In genomic region chr19:45308676-45309275, GRCm38 (mm10) we compare ENCODE assay signal across 11 mouse cellular contexts. TPM values are rescaled to one million over a fixed set of nuclear protein-coding genes. Genes with fewer than 3 reads are reported as not detected.
DNase-seq lines count a peak whose midpoint lies in the region; ATAC-seq and TF ChIP-seq lines count a peak whose summit lies in the region.
"Had no signal": no experiment of that assay in that cellular context is flagged by ENCODE, and none has a peak within 500 bp of the region (broad histone marks: within the 10 kb centered on the region; RNA-seq: fewer than 3 reads in every experiment).

No protein-coding gene starts in this region.

- H3K36me3 ChIP-seq in kidney, embryonic 14.5 days (ENCODE audit: control insufficient read depth, insufficient read depth, low read length) = no peaks in the 10 kb centered on the region
- peaks cover 0 to 24% of the 10 kb centered on the region in 2 experiments; a peak in 2 of 4 replicates for H3K36me3 ChIP-seq in MEL (ENCODE audit: control insufficient read depth in 1 of 2, insufficient read depth in 2 of 2, low read length in 2 of 2)
- H3K36me3 ChIP-seq: embryonic facial prominence, embryonic 15.5 days had no signal

- ATAC-seq in kidney, embryonic 14.5 days (ENCODE audit: low FRiP score, low TSS enrichment) = no peak

- H3K9ac ChIP-seq in kidney, embryonic 14.5 days (ENCODE audit: low read depth, low read length) = no peak overlapping the region
- no peak overlapping the region for H3K9ac ChIP-seq in MEL (ENCODE audit: control insufficient read depth, low read depth, low read length, poor library complexity, severe bottlenecking)
- H3K9ac ChIP-seq: embryonic facial prominence, embryonic 15.5 days had no signal

- TF ChIP-seq RAD21 in MEL (IDR thresholded peaks at IDR 0.05; ENCODE audit: low read depth, low read length) = peak; percentile 24

- no peak for TF ChIP-seq EP300 in MEL (IDR thresholded peaks at IDR 0.05; ENCODE audit: low read depth in 1 of 2, low read length in 2 of 2)

- peak; percentile 31 to 47 (median 42); a peak in 5 of 6 replicates for TF ChIP-seq CTCF in MEL (IDR thresholded peaks at IDR 0.05 in 2 of 3, conservative IDR thresholded peaks at IDR 0.05 in 1 of 3; ENCODE audit: control insufficient read depth in 1 of 3, insufficient read depth in 1 of 3, low read depth in 2 of 3, low read length in 3 of 3, poor library complexity in 1 of 3, severe bottlenecking in 1 of 3)

- WGBS in kidney, embryonic 14.5 days = 51% methylated on average over 8 of the region's 8 CpGs

- DNase-seq in kidney, adult 18-20 months = peak; percentile 43
- peak; percentile 37 for DNase-seq in MEL (ENCODE audit: low read depth, low spot score)
- peak; percentile 13 for DNase-seq in c-Kit-positive CD71-positive TER-119-positive erythroid progenitor cells, embryonic 14.5 days (ENCODE audit: low spot score)
- DNase-seq in lung, postnatal 10 days = peak; percentile 45
- DNase-seq in cerebellum, adult 11 months = no peak
- DNase-seq in natural killer cell, adult 2 months (ENCODE audit: low spot score in 2 of 2) = no peak
- DNase-seq in cerebellum, adult 9-10 months = no peak
- DNase-seq: heart, postnatal 10 days; thymus, adult 18-20 months had no signal

- no peaks in the 10 kb centered on the region for H3K9me3 ChIP-seq in kidney, embryonic 14.5 days (ENCODE audit: control insufficient read depth, low read length)
- no peaks in the 10 kb centered on the region for H3K9me3 ChIP-seq in MEL (replicated peaks; ENCODE audit: insufficient read depth, low read length)
- H3K9me3 ChIP-seq: embryonic facial prominence, embryonic 15.5 days had no signal

- no peak overlapping the region for H3K4me3 ChIP-seq in kidney, embryonic 14.5 days (ENCODE audit: low read length)
- no peak overlapping the region for H3K4me3 ChIP-seq in MEL (ENCODE audit: control insufficient read depth in 1 of 2, insufficient read depth in 1 of 2, low read depth in 2 of 2, low read length in 2 of 2)
- H3K4me3 ChIP-seq: embryonic facial prominence, embryonic 15.5 days had no signal

- no peak overlapping the region for H3K27ac ChIP-seq in kidney, embryonic 14.5 days (ENCODE audit: low read depth, low read length)
- H3K27ac ChIP-seq in MEL (ENCODE audit: control insufficient read depth, low read depth, low read length) = no peak overlapping the region
- H3K27ac ChIP-seq: embryonic facial prominence, embryonic 15.5 days had no signal

- no peak for TF ChIP-seq POLR2A in MEL (IDR thresholded peaks at IDR 0.05; ENCODE audit: control insufficient read depth in 1 of 2, insufficient read depth in 1 of 2, low read depth in 1 of 2, low read length in 2 of 2, poor library complexity in 1 of 2)

- H3K4me1 ChIP-seq in kidney, embryonic 14.5 days (ENCODE audit: control insufficient read depth, insufficient read depth, low read length) = peaks cover 30% of the 10 kb centered on the region
- peaks cover 3 to 33% of the 10 kb centered on the region in 2 experiments for H3K4me1 ChIP-seq in MEL (ENCODE audit: control insufficient read depth in 1 of 2, insufficient read depth in 2 of 2, low read length in 2 of 2)

- H3K79me2 ChIP-seq in MEL (ENCODE audit: control insufficient read depth, insufficient read depth, low read length, poor library complexity) = no peaks in the 10 kb centered on the region

- H3K27me3 ChIP-seq in kidney, embryonic 14.5 days (ENCODE audit: control insufficient read depth, insufficient read depth, low read length) = peaks cover 9% of the 10 kb centered on the region; the same call in 1 of the 2 replicates
- no peaks in the 10 kb centered on the region; a peak in 1 of 4 replicates for H3K27me3 ChIP-seq in MEL (ENCODE audit: control insufficient read depth in 1 of 2, insufficient read depth in 2 of 2, low read length in 2 of 2)

- no peak overlapping the region for H3K4me2 ChIP-seq in kidney, embryonic 14.5 days (replicated peaks; ENCODE audit: low read depth, low read length)
- H3K4me2 ChIP-seq: embryonic facial prominence, embryonic 15.5 days had no signal

TF ChIP-seq in MEL, 35 proteins besides CTCF, POLR2A, EP300 and RAD21:
- no peak for TF ChIP-seq NRF1 (IDR thresholded peaks at IDR 0.05; ENCODE audit: insufficient read depth, low read depth, low read length, poor library complexity, severe bottlenecking)
- TF ChIP-seq SMC3 (IDR thresholded peaks at IDR 0.05; ENCODE audit: low read depth, low read length) = 0 out of 2 replicates have a peak, but pooled peaks have one; percentile 7

RNA-seq across cellular contexts. Expression of gene Btrc, which starts 54.8 kb away (rescaled TPM):
- 41.6 and 54.9 TPM in 2 replicates for polyA plus RNA-seq in kidney, embryonic 14.5 days (2014; fragmentation: Nextera tagmentation; extraction: Ambion mirVana)
- total RNA-seq in MEL (2012; rRNA removed) = 14.2 and 16.4 TPM in 2 replicates
- polyA plus RNA-seq in MEL (2012; ENCODE audit: insufficient read depth in 1 of 2, insufficient read length in 2 of 2, low read depth in 1 of 2, low replicate concordance in 2 of 2, missing spikeins in 1 of 2) = 10 to 100 TPM in 1 of 2 experiments, not detected in 1; 30.3 TPM

Comparison
In these comparisons a context has a peak if more than half of its experiments do, and no peak if none do; other contexts are left out.
1. DNase-seq: peak in kidney, adult 18-20 months (single experiment), MEL (single experiment), c-Kit-positive CD71-positive TER-119-positive erythroid progenitor cells, embryonic 14.5 days (single experiment) and lung, postnatal 10 days (single experiment); none in cerebellum, adult 11 months (single experiment), natural killer cell, adult 2 months (0 of 2) and cerebellum, adult 9-10 months (single experiment).